ENCODE assay signal across 22 mouse cellular contexts in the genomic region with DNA sequence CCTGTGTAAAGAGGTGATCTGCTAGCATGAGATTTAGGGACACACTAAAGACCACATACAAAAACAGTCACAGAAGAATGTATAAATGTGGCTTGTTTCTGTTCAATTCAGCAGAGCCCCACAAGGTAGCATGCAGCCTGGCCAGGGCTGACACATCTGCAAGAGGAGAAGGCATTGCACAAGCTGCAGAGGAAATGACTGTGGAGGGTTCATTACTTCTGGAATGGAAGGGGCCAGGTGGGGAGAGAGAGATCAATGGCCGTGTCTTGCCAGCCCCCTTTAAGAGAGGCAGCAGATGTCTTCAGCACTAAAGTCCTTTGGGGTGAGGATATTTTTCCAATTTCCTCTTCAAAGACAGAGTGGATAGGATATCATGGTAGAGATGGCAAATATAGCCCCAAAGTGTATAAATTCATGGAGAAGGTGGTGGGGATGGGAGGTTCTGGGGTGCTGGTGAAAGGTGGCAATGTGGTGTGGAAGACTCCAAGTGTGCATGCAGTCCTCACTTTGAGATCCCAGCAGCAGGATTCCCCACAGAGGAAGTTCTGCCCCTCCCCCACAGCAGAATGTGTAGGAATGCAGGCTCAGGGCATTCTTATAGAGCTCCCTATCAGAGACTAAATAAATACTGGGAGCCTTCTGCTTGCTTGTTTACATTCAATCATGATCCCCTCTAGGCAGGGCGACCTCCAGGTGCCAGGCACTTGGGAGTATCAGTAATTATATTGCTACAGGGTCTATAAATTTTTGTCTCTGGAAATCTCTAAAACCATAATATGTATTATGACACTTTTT. TPM values are rescaled to one million over a fixed set of nuclear protein-coding genes. Genes with fewer than 3 reads are reported as not detected.
DNase-seq lines count a peak whose midpoint lies in the region; ATAC-seq and TF ChIP-seq lines count a peak whose summit lies in the region.
"Had no signal": no experiment of that assay in that cellular context is flagged by ENCODE, and none has a peak within 500 bp of the region (broad histone marks: within the 10 kb centered on the region; RNA-seq: fewer than 3 reads in every experiment).

No protein-coding gene starts in this region.

- no peaks in the 10 kb centered on the region for H3K36me3 ChIP-seq in hindbrain, embryonic 13.5 days
- H3K36me3 ChIP-seq in hindbrain, embryonic 12.5 days, result no peaks in the 10 kb centered on the region
- H3K36me3 ChIP-seq in lung, embryonic 14.5 days (ENCODE audit: insufficient read depth), result no peaks in the 10 kb centered on the region
- H3K36me3 ChIP-seq in neural tube, embryonic 11.5 days (ENCODE audit: control insufficient read depth, insufficient read depth, low read length), result no peaks in the 10 kb centered on the region
- H3K36me3 ChIP-seq: heart, embryonic 13.5 days; liver, embryonic 15.5 days had no signal

- H3K27ac ChIP-seq in hindbrain, embryonic 13.5 days, result 0 out of 2 replicates have a peak overlapping the region, but pooled peaks have one; percentile 19
- no peak overlapping the region for H3K27ac ChIP-seq in hindbrain, embryonic 12.5 days
- H3K27ac ChIP-seq in lung, embryonic 14.5 days (ENCODE audit: low read depth), result no peak overlapping the region
- H3K27ac ChIP-seq in neural tube, embryonic 11.5 days (ENCODE audit: low read depth, low read length), result no peak overlapping the region
- H3K27ac ChIP-seq: gastrocnemius, adult 2 months; heart, embryonic 13.5 days; liver, embryonic 15.5 days had no signal

- no peaks in the 10 kb centered on the region for H3K27me3 ChIP-seq in hindbrain, embryonic 13.5 days
- no peaks in the 10 kb centered on the region for H3K27me3 ChIP-seq in hindbrain, embryonic 12.5 days
- no peaks in the 10 kb centered on the region for H3K27me3 ChIP-seq in lung, embryonic 14.5 days (ENCODE audit: insufficient read depth, low read length)
- H3K27me3 ChIP-seq in neural tube, embryonic 11.5 days (ENCODE audit: control insufficient read depth, insufficient read depth, low read length), result no peaks in the 10 kb centered on the region
- H3K27me3 ChIP-seq: CH12.LX; liver, embryonic 15.5 days; megakaryocyte, embryonic 14.5 days had no signal

- 53% methylated on average over 2 of the region's 2 CpGs for whole genome bisulfite sequencing in hindbrain, embryonic 13.5 days
- WGBS in hindbrain, embryonic 12.5 days, result 41% methylated on average over 2 of the region's 2 CpGs
- WGBS in lung, embryonic 14.5 days, result 9% methylated on average over 2 of the region's 2 CpGs
- 49% methylated on average over 2 of the region's 2 CpGs for WGBS in neural tube, embryonic 11.5 days

- no peaks in the 10 kb centered on the region for H3K9me3 ChIP-seq in hindbrain, embryonic 13.5 days
- no peaks in the 10 kb centered on the region for H3K9me3 ChIP-seq in hindbrain, embryonic 12.5 days (replicated peaks)
- no peaks in the 10 kb centered on the region for H3K9me3 ChIP-seq in lung, embryonic 14.5 days (ENCODE audit: low read depth, low read length)
- no peaks in the 10 kb centered on the region for H3K9me3 ChIP-seq in neural tube, embryonic 11.5 days (ENCODE audit: control insufficient read depth, low read length)
- H3K9me3 ChIP-seq: heart, embryonic 13.5 days; liver, embryonic 15.5 days had no signal

- no peak for ATAC-seq in hindbrain, embryonic 13.5 days (ENCODE audit: low FRiP score)
- ATAC-seq in hindbrain, embryonic 12.5 days (ENCODE audit: low FRiP score), result no peak
- ATAC-seq in lung, embryonic 14.5 days (ENCODE audit: insufficient read depth), result peak; percentile 58; the same call in 1 of the 2 replicates
- no peak for ATAC-seq in neural tube, embryonic 11.5 days (ENCODE audit: insufficient read depth, low FRiP score, low TSS enrichment)
- ATAC-seq in granulocyte monocyte progenitor cell, adult 5-6 weeks (replicated peaks; ENCODE audit: poor library complexity, severe bottlenecking), result no peak
- ATAC-seq: forebrain, embryonic 16.5 days had no signal

- H3K4me1 ChIP-seq in hindbrain, embryonic 13.5 days (replicated peaks), result peaks cover 11% of the 10 kb centered on the region
- peaks cover 8% of the 10 kb centered on the region for H3K4me1 ChIP-seq in hindbrain, embryonic 12.5 days
- peaks cover 5% of the 10 kb centered on the region; the same call in 1 of the 2 replicates for H3K4me1 ChIP-seq in lung, embryonic 14.5 days (ENCODE audit: insufficient read depth)
- no peaks in the 10 kb centered on the region for H3K4me1 ChIP-seq in neural tube, embryonic 11.5 days (ENCODE audit: control insufficient read depth, insufficient read depth, low read length)
- H3K4me1 ChIP-seq: liver, embryonic 15.5 days; megakaryocyte, embryonic 14.5 days had no signal

- no peak overlapping the region for H3K4me3 ChIP-seq in hindbrain, embryonic 13.5 days
- no peak overlapping the region for H3K4me3 ChIP-seq in hindbrain, embryonic 12.5 days
- H3K4me3 ChIP-seq in lung, embryonic 14.5 days (ENCODE audit: low read depth, low read length), result no peak overlapping the region
- H3K4me3 ChIP-seq in neural tube, embryonic 11.5 days (ENCODE audit: low read depth, low read length), result no peak overlapping the region
- H3K4me3 ChIP-seq: gastrocnemius, adult 2 months; heart, embryonic 13.5 days; liver, embryonic 15.5 days; megakaryocyte, embryonic 14.5 days had no signal

- no peak overlapping the region for H3K9ac ChIP-seq in hindbrain, embryonic 13.5 days
- H3K9ac ChIP-seq in hindbrain, embryonic 12.5 days, result no peak overlapping the region
- no peak overlapping the region for H3K9ac ChIP-seq in lung, embryonic 14.5 days
- no peak overlapping the region for H3K9ac ChIP-seq in neural tube, embryonic 11.5 days (ENCODE audit: low read length)
- H3K9ac ChIP-seq: heart, embryonic 13.5 days; liver, embryonic 15.5 days had no signal

- no peak overlapping the region for H3K4me2 ChIP-seq in hindbrain, embryonic 13.5 days
- no peak overlapping the region for H3K4me2 ChIP-seq in hindbrain, embryonic 12.5 days (replicated peaks)
- no peak overlapping the region for H3K4me2 ChIP-seq in lung, embryonic 14.5 days
- H3K4me2 ChIP-seq in neural tube, embryonic 11.5 days (ENCODE audit: low read depth), result no peak overlapping the region
- H3K4me2 ChIP-seq: heart, embryonic 13.5 days; liver, embryonic 15.5 days had no signal

- TF ChIP-seq CTCF in lung, embryonic 14.5 days (IDR thresholded peaks at IDR 0.05; ENCODE audit: low read depth), result no peak

- peak; percentile 70 for DNase-seq in lung, embryonic 14.5 days
- DNase-seq in lung, postnatal 36 days, result no peak
- DNase-seq in embryo, embryonic 9.5 days (ENCODE audit: extremely low spot score), result peak; percentile 34
- DNase-seq in neural tube, embryonic 11.5 days (ENCODE audit: low spot score), result peak; percentile 38
- no peak for DNase-seq in adrenal gland, postnatal 25 days
- DNase-seq: adrenal gland, adult 8-10 months; cerebellum, adult 18-20 months; gastrocnemius, adult 2 months; heart, adult 11 months; heart, postnatal 36 days; left cerebral cortex, postnatal 4 days; lung, postnatal 10 days; thymus, adult 2 months had no signal

RNA-seq across cellular contexts. Expression of gene Tcerg1l, which starts 40.7 kb away (rescaled TPM):
- polyA plus RNA-seq in hindbrain, embryonic 13.5 days (2015; fragmentation: Nextera tagmentation; extraction: Ambion mirVana), result 19.2 and 19.7 TPM in 2 replicates
- 5.8 and 10.6 TPM in 2 replicates for polyA plus RNA-seq in hindbrain, embryonic 12.5 days (2016; fragmentation: Nextera tagmentation; extraction: Ambion mirVana)
- polyA plus RNA-seq in lung, embryonic 14.5 days (2014; fragmentation: Nextera tagmentation; extraction: Ambion mirVana), result 0.57 and 0.88 TPM in 2 replicates
- polyA plus RNA-seq in neural tube, embryonic 11.5 days (2014; fragmentation: Nextera tagmentation; extraction: Ambion mirVana), result 5.9 and 6.5 TPM in 2 replicates
- 0.30 TPM in 1 of 2 replicates, not detected in the other for total RNA-seq in adrenal gland, postnatal 25 days (2021)
- not detected in 2 replicates for total RNA-seq in granulocyte monocyte progenitor cell, adult 5-6 weeks (2014; fragmentation: Nextera tagmentation)
- total RNA-seq in granulocyte monocyte progenitor cell, adult 5-6 weeks (2017), result not detected in 2 replicates
- total RNA-seq: common myeloid progenitor, adult 5-6 weeks; gastrocnemius, adult 2 months; heart, postnatal 36 days had no signal
- polyA plus RNA-seq: liver, embryonic 15.5 days had no signal

Comparison
In these comparisons a context has a peak if more than half of its experiments do, and no peak if none do; other contexts are left out.
1. DNase-seq: peak in lung, embryonic 14.5 days (single experiment), embryo, embryonic 9.5 days (single experiment) and neural tube, embryonic 11.5 days (single experiment); none in lung, postnatal 36 days (single experiment) and adrenal gland, postnatal 25 days (single experiment).